Mouse (Mus musculus) heart, postnatal 0 days (tissue): ENCODE measurements around the gene Fam83f.

Experiments used
- CTCF ChIP-seq: IDR thresholded peaks from 2 replicates; pipeline ENCODE4 v1.5.1; 2016; ENCODE audit warnings: antibody characterized with exemption, control low read depth, low read depth
- EP300 ChIP-seq: IDR thresholded peaks from 2 replicates; pipeline ENCODE4 v1.6.1; 2016; ENCODE audit warnings: antibody characterized with exemption, low read depth

- no peak for TF ChIP-seq CTCF
- no peak for TF ChIP-seq EP300
These were observed 30.0 kb downstream of the Fam83f start for GRCm38 (mm10) chr15:80701481-80702257.
